Mouse (Mus musculus) MEL (cell line): Measurements from ENCODE around the gene Polr3c. TPM values are rescaled to one million over a fixed set of nuclear protein-coding genes. Genes with fewer than 3 reads are reported as not detected.
"Not testable (repeated sequence)": the region's sequence is repeated elsewhere in the genome, so short reads cannot be mapped to it uniquely, and the experiment has no call there.

Experiments used
- DNase-seq: peaks from one replicate; pipeline ENCODE4 v3.0.0; 2011; ENCODE audit warnings: low read depth, low spot score
- H3K27ac ChIP-seq: 2 replicates; pipeline ENCODE4 v1.5.1; 2012; ENCODE audit warnings: low read depth, mild to moderate bottlenecking, control low read depth, low read length, moderate library complexity; ENCODE audit not compliant: control insufficient read depth
- H3K27me3 ChIP-seq, 2 experiments: fragments of 150-350 bp in 1 of 2; sonication (generic) in 1 of 2; 2 replicates each; pipeline ENCODE4 v1.6.1; 2012; ENCODE audit warnings: low read length in 2 of 2, mild to moderate bottlenecking in 2 of 2, improper control_type of control experiment in 1 of 2, moderate library complexity in 1 of 2; ENCODE audit not compliant: insufficient read depth in 2 of 2, control insufficient read depth in 1 of 2
- H3K36me3 ChIP-seq, 2 experiments: 2 replicates each; pipeline ENCODE4 v1.6.1; 2012 to 2014; ENCODE audit warnings: low read length in 2 of 2, improper control_type of control experiment in 1 of 2, inconsistent platforms in 1 of 2, mild to moderate bottlenecking in 1 of 2; ENCODE audit not compliant: insufficient read depth in 2 of 2, control insufficient read depth in 1 of 2
- H3K4me1 ChIP-seq, 2 experiments: fragments of 150-350 bp in 1 of 2; sonication (generic) in 1 of 2; 2 replicates each; pipeline ENCODE4 v1.6.1; 2012; ENCODE audit warnings: low read length in 2 of 2, improper control_type of control experiment in 1 of 2, mild to moderate bottlenecking in 1 of 2; ENCODE audit not compliant: insufficient read depth in 2 of 2, control insufficient read depth in 1 of 2
- H3K4me3 ChIP-seq, 2 experiments: fragments of 150-350 bp in 1 of 2; sonication (generic) in 1 of 2; 2 replicates each; pipeline ENCODE4 v1.5.1; 2012; ENCODE audit warnings: low read depth in 2 of 2, low read length in 2 of 2, mild to moderate bottlenecking in 2 of 2, moderate library complexity in 2 of 2, control low read depth in 1 of 2, improper control_type of control experiment in 1 of 2; ENCODE audit not compliant: control insufficient read depth in 1 of 2, insufficient read depth in 1 of 2
- H3K79me2 ChIP-seq: 2 replicates; pipeline ENCODE4 v1.6.1; 2012; ENCODE audit warnings: mild to moderate bottlenecking, low read length, moderate library complexity; ENCODE audit not compliant: control insufficient read depth, poor library complexity, insufficient read depth
- H3K9ac ChIP-seq: 2 replicates; pipeline ENCODE4 v1.6.1; 2012; ENCODE audit warnings: low read depth, mild to moderate bottlenecking, control low read depth, low read length, moderate library complexity; ENCODE audit not compliant: control insufficient read depth, poor library complexity, severe bottlenecking
- H3K9me3 ChIP-seq: fragments of 150-350 bp; sonication (generic); replicated peaks from 2 replicates; pipeline ENCODE4 v1.6.1; 2012; ENCODE audit warnings: mild to moderate bottlenecking, low read length, improper control_type of control experiment, moderate library complexity; ENCODE audit not compliant: insufficient read depth
- BHLHE40 ChIP-seq: IDR thresholded peaks from 2 replicates; pipeline ENCODE4 v1.6.1; 2012; ENCODE audit warnings: low read depth, mild to moderate bottlenecking, inconsistent platforms, low read length, improper control_type of control experiment, borderline replicate concordance
- CHD2 ChIP-seq: IDR thresholded peaks from 2 replicates; pipeline ENCODE4 v1.6.1; 2011; ENCODE audit warnings: low read length, improper control_type of control experiment
- EP300 ChIP-seq, 2 experiments: IDR thresholded peaks; 2 replicates each; pipeline ENCODE4 v1.6.1; 2011; ENCODE audit warnings: improper control_type of control experiment in 2 of 2, low read length in 2 of 2, low read depth in 1 of 2, mild to moderate bottlenecking in 1 of 2
- GABPA ChIP-seq: IDR thresholded peaks from 2 replicates; pipeline ENCODE4 v1.6.1; 2012; ENCODE audit warnings: low read depth, mild to moderate bottlenecking, inconsistent platforms, low read length, improper control_type of control experiment, moderate library complexity
- HCFC1 ChIP-seq: IDR thresholded peaks from 2 replicates; pipeline ENCODE4 v1.6.1; 2012; ENCODE audit warnings: low read depth, mild to moderate bottlenecking, inconsistent platforms, low read length, improper control_type of control experiment, moderate library complexity
- KAT2A ChIP-seq: conservative IDR thresholded peaks from 2 replicates; pipeline ENCODE4 v1.6.1; 2012; ENCODE audit warnings: low read depth, low read length, improper control_type of control experiment, inconsistent platforms
- MAX ChIP-seq: IDR thresholded peaks from 2 replicates; pipeline ENCODE4 v1.6.1; 2011; ENCODE audit warnings: low read length, improper control_type of control experiment
- MAZ ChIP-seq: IDR thresholded peaks from 2 replicates; pipeline ENCODE4 v1.6.1; 2012; ENCODE audit warnings: low read depth, mild to moderate bottlenecking, inconsistent platforms, low read length, improper control_type of control experiment
- MXI1 ChIP-seq: IDR thresholded peaks from 2 replicates; pipeline ENCODE4 v1.6.1; 2011; ENCODE audit warnings: mild to moderate bottlenecking, low read depth, low read length, improper control_type of control experiment
- MYC ChIP-seq: IDR thresholded peaks from 2 replicates; pipeline ENCODE4 v1.6.1; 2011; ENCODE audit warnings: low read depth, mild to moderate bottlenecking, low read length, improper control_type of control experiment, moderate library complexity
- NELFE ChIP-seq: IDR thresholded peaks from 2 replicates; pipeline ENCODE4 v1.6.1; 2011; ENCODE audit warnings: low read depth, low read length, improper control_type of control experiment
- NRF1 ChIP-seq: IDR thresholded peaks from 2 replicates; pipeline ENCODE4 v1.6.1; 2014; ENCODE audit warnings: low read depth, mild to moderate bottlenecking, inconsistent platforms, low read length, improper control_type of control experiment, moderate library complexity; ENCODE audit not compliant: poor library complexity, insufficient read depth, severe bottlenecking
- POLR2A ChIP-seq, 2 experiments: IDR thresholded peaks; 2 replicates each; pipeline ENCODE4 v1.6.1; 2011 to 2012; ENCODE audit warnings: low read length in 2 of 2, mild to moderate bottlenecking in 2 of 2, control low read depth in 1 of 2, improper control_type of control experiment in 1 of 2, low read depth in 1 of 2, moderate library complexity in 1 of 2; ENCODE audit not compliant: control insufficient read depth in 1 of 2, insufficient read depth in 1 of 2, poor library complexity in 1 of 2
- RCOR1 ChIP-seq: IDR thresholded peaks from 2 replicates; pipeline ENCODE4 v1.6.1; 2012; ENCODE audit warnings: low read depth, mild to moderate bottlenecking, inconsistent platforms, low read length, improper control_type of control experiment
- SIN3A ChIP-seq: IDR thresholded peaks from 2 replicates; pipeline ENCODE4 v1.6.1; 2012; ENCODE audit warnings: low read length, improper control_type of control experiment, inconsistent platforms
- TAL1 ChIP-seq: IDR thresholded peaks from 2 replicates; pipeline ENCODE4 v1.6.1; 2012; ENCODE audit warnings: mild to moderate bottlenecking, inconsistent platforms, low read length, moderate library complexity, mixed read lengths
- TBP ChIP-seq: IDR thresholded peaks from 2 replicates; pipeline ENCODE4 v1.8.0; 2011; ENCODE audit warnings: low read depth, low read length, improper control_type of control experiment
- USF1 ChIP-seq: IDR thresholded peaks from 2 replicates; pipeline ENCODE4 v1.6.1; 2014; ENCODE audit warnings: low read depth, mild to moderate bottlenecking, inconsistent platforms, low read length, improper control_type of control experiment, moderate library complexity
- USF2 ChIP-seq, 2 experiments: IDR thresholded peaks; 2 replicates each; pipeline ENCODE4 v1.6.1; 2011 to 2012; ENCODE audit warnings: improper control_type of control experiment in 2 of 2, low read length in 2 of 2, borderline replicate concordance in 1 of 2, inconsistent platforms in 1 of 2, low read depth in 1 of 2, mild to moderate bottlenecking in 1 of 2; ENCODE audit not compliant: insufficient read depth in 1 of 2
- ZNF384 ChIP-seq: IDR thresholded peaks from 2 replicates; pipeline ENCODE4 v1.6.1; 2012; ENCODE audit warnings: low read depth, mild to moderate bottlenecking, inconsistent platforms, low read length, improper control_type of control experiment
- polyA plus RNA-seq, 2 experiments: library from polyadenylated mRNA; stranded (reverse) in 1 of 2; unstranded in 1 of 2; fragments of >175 nt in 1 of 2; fragments of >200 nt in 1 of 2; gene quantifications; 2 replicates each; pipeline versions ENCODE4 v1.2.1 to v1.2.4; 2012; ENCODE audit warnings: low replicate concordance in 2 of 2, low read depth in 1 of 2; ENCODE audit not compliant: insufficient read length in 2 of 2, insufficient read depth in 1 of 2, missing spikeins in 1 of 2
- total RNA-seq: library from RNA; depleted of rRNA; stranded (reverse); fragments of 300-350 nt; gene quantifications from 2 replicates; pipeline ENCODE4 v1.2.3, GENCODE M21; 2012

Polr3c gene
- total and polyA plus RNA-seq, 3 experiments, result 48.3 to 224 (median 122) TPM

- no peak for TF ChIP-seq USF2 (IDR thresholded peaks at IDR 0.05; ENCODE audit: borderline replicate concordance in 1 of 2, insufficient read depth in 1 of 2, low read depth in 1 of 2, low read length in 2 of 2)
- TF ChIP-seq USF1, result peak; percentile 45
- peak; percentile 69 for TF ChIP-seq SIN3A
- TF ChIP-seq MXI1, result peak; percentile 80
- peak; percentile 52 for TF ChIP-seq MAX
- TF ChIP-seq TAL1, result no peak
- TF ChIP-seq CHD2, result no peak
- TF ChIP-seq EP300 (IDR thresholded peaks at IDR 0.05; ENCODE audit: low read depth in 1 of 2, low read length in 2 of 2), result peak in 1 of 2 experiments; percentile 65; a peak in 2 of 4 replicates
- no peak for TF ChIP-seq RCOR1
- no peak for TF ChIP-seq KAT2A
- no peak for TF ChIP-seq HCFC1
- TF ChIP-seq MAZ, result no peak
- TF ChIP-seq MYC, result no peak; the same call in 1 of the 2 replicates
- TF ChIP-seq GABPA, result no peak
- TF ChIP-seq POLR2A (IDR thresholded peaks at IDR 0.05; ENCODE audit: control insufficient read depth in 1 of 2, insufficient read depth in 1 of 2, low read depth in 1 of 2, low read length in 2 of 2, poor library complexity in 1 of 2), result no peak
Measured at GRCm38 (mm10) chr3:96688854-96689253, 38.6 kb downstream of the Polr3c start (continued).

- TF ChIP-seq TBP, result peak; percentile 95
- H3K36me3 ChIP-seq, H3K79me2 ChIP-seq, DNase-seq, H3K27ac ChIP-seq, H3K27me3 ChIP-seq, H3K9me3 ChIP-seq, H3K9ac ChIP-seq, H3K4me3 ChIP-seq: not testable (repeated sequence)
- H3K4me1 ChIP-seq, result peaks cover 13 to 14% of the 10 kb centered on the region in 2 experiments
Measured at GRCm38 (mm10) chr3:96686057-96686456, 41.4 kb downstream of the Polr3c start.

GRCm38 (mm10) chr3:96684822-96685156 is 42.6 kb downstream of the Polr3c start:
- Histone ChIP-seq H3K36me3 (peaks cover 0 to 20% of the 10 kb centered on the region in 2 experiments; a peak in 2 of 4 replicates), H3K27ac (no peak overlapping the region), H3K27me3 (no peaks in the 10 kb centered on the region), H3K79me2 (no peaks in the 10 kb centered on the region), H3K4me3 (no peak overlapping the region), H3K4me1 (peaks cover 12 to 24% of the 10 kb centered on the region in 2 experiments)
- no peak for DNase-seq
- TF ChIP-seq HCFC1 (no peak), ZNF384 (no peak), BHLHE40 (no peak), NELFE (no peak), MAX (no peak), NRF1 (no peak), RCOR1 (no peak)
- TF ChIP-seq, all 39 proteins: peak for 0
- Histone ChIP-seq H3K9me3 (no peaks in the 10 kb centered on the region), H3K9ac (no peak overlapping the region)
